Mouse (Mus musculus) kidney, postnatal 0 days (tissue): ENCODE results near the gene Dcst1. TPM values are rescaled to one million over a fixed set of nuclear protein-coding genes. Genes with fewer than 3 reads are reported as not detected.

Experiments used
- ATAC-seq: fragments of 200-750 bp; cut with Nextera tagmentation; replicated peaks from 2 replicates; pipeline ENCODE4 v1.8.0; 2017; ENCODE audit warnings: low read depth, moderate number of reproducible peaks, moderate TSS enrichment, moderate library complexity; ENCODE audit not compliant: low FRiP score
- DNase-seq: peaks from one replicate; pipeline ENCODE4 v3.0.0-alpha.2; 2016; ENCODE audit warnings: low spot score
- H3K27ac ChIP-seq: fragments of 300-500 bp; sonication (generic); 2 replicates; pipeline ENCODE4 v1.5.1; 2014; ENCODE audit warnings: mild to moderate bottlenecking
- H3K27me3 ChIP-seq: fragments of 300-500 bp; sonication (generic); 2 replicates; pipeline ENCODE4 v1.6.1; 2014; ENCODE audit warnings: low read length, mixed read lengths; ENCODE audit not compliant: insufficient read depth
- H3K36me3 ChIP-seq: fragments of 300-500 bp; sonication (generic); 2 replicates; pipeline ENCODE4 v1.6.1; 2014; ENCODE audit warnings: low read length, mixed read lengths; ENCODE audit not compliant: insufficient read depth
- H3K4me1 ChIP-seq: fragments of 300-500 bp; sonication (generic); replicated peaks from 2 replicates; pipeline ENCODE4 v1.6.1; 2014; ENCODE audit warnings: antibody characterized with exemption, low read length, mixed read lengths; ENCODE audit not compliant: insufficient read depth
- H3K4me2 ChIP-seq: fragments of 300-500 bp; sonication (generic); 2 replicates; pipeline ENCODE4 v1.6.1; 2014; ENCODE audit warnings: mild to moderate bottlenecking, low read length, moderate library complexity, mixed read lengths
- H3K4me3 ChIP-seq: fragments of 300-500 bp; sonication (generic); replicated peaks from 2 replicates; pipeline ENCODE4 v1.5.1; 2014; ENCODE audit warnings: low read depth, low read length
- H3K9ac ChIP-seq: fragments of 300-500 bp; sonication (generic); 2 replicates; pipeline ENCODE4 v1.6.1; 2014; ENCODE audit warnings: low read depth, low read length
- H3K9me3 ChIP-seq: fragments of 300-500 bp; sonication (generic); replicated peaks from 2 replicates; pipeline ENCODE4 v1.6.1; 2016; ENCODE audit warnings: low read length, inconsistent platforms, mixed read lengths
- CTCF ChIP-seq: IDR thresholded peaks from 2 replicates; pipeline ENCODE4 v1.5.1; 2016; ENCODE audit warnings: antibody characterized with exemption, low read depth, mild to moderate bottlenecking, moderate library complexity
- WGBS: fragments of 180-500 bp; shearing (Covaris S2); extraction: QIAGEN DNeasy Blood & Tissue Kit; methylation state at CpG from one replicate; pipeline ENCODE4 v1.1.7; 2014; 5-methylcytosine and 5-hydroxymethylcytosine counted together
- polyA plus RNA-seq: library from polyadenylated mRNA; unstranded; fragments of >200 nt; fragmentation: Nextera tagmentation; extraction: Ambion mirVana; gene quantifications from 2 replicates; pipeline ENCODE4 v1.2.1, GENCODE M21; 2015

Gene Dcst1
- polyA plus RNA-seq, 1 experiment from 2014 or later: 6.2 TPM

- Histone ChIP-seq H3K27ac (peak overlapping the region; percentile 77; the same call in 1 of the 2 replicates), H3K9me3 (no peaks in the 10 kb centered on the region), H3K36me3 (no peaks in the 10 kb centered on the region), H3K9ac (no peak overlapping the region), H3K4me3 (no peak overlapping the region), H3K27me3 (no peaks in the 10 kb centered on the region), H3K4me2 (no peak overlapping the region), H3K4me1 (no peaks in the 10 kb centered on the region)
- no peak for TF ChIP-seq CTCF
- no peak for DNase-seq
- no peak for ATAC-seq
- WGBS: 64% methylated on average over 9 of the region's 9 CpGs
Observed at GRCm38 (mm10) chr3:89356029-89356428, 9.0 kb downstream of the Dcst1 start.

GRCm38 (mm10) chr3:89355512-89355902 lies 9.5 kb downstream of the Dcst1 start:
- no peak overlapping the region; the same call in 1 of the 2 replicates for H3K4me2 ChIP-seq
- no peaks in the 10 kb centered on the region for H3K36me3 ChIP-seq
- ATAC-seq (peak; percentile 78), DNase-seq (no peak)
- no peaks in the 10 kb centered on the region for H3K27me3 ChIP-seq
- H3K27ac ChIP-seq: peak overlapping the region; percentile 77
- 0 out of 2 replicates have a peak, but pooled peaks cover under 1% of the 10 kb centered on the region for H3K4me1 ChIP-seq
- WGBS: 67% methylated on average over 6 of the region's 6 CpGs
- H3K9me3 ChIP-seq: no peaks in the 10 kb centered on the region
- no peak for TF ChIP-seq CTCF
- H3K4me3 ChIP-seq: no peak overlapping the region
- H3K9ac ChIP-seq: no peak overlapping the region

GRCm38 (mm10) chr3:89354816-89355511 lies 10.1 kb downstream of the Dcst1 start:
- Histone ChIP-seq H3K4me2 (no peak overlapping the region; the same call in 1 of the 2 replicates), H3K4me3 (no peak overlapping the region), H3K9ac (no peak overlapping the region), H3K4me1 (0 out of 2 replicates have a peak, but pooled peaks cover 6% of the 10 kb centered on the region), H3K36me3 (no peaks in the 10 kb centered on the region), H3K27me3 (no peaks in the 10 kb centered on the region), H3K27ac (peak overlapping the region; percentile 77), H3K9me3 (no peaks in the 10 kb centered on the region)
- peak; percentile 95 for TF ChIP-seq CTCF
- ATAC-seq (peak; percentile 70), DNase-seq (peak; percentile 92)
- WGBS: 14% methylated on average over 5 of the region's 5 CpGs

GRCm38 (mm10) chr3:89351271-89351670 lies 13.8 kb downstream of the Dcst1 start:
- Histone ChIP-seq H3K4me2 (no peak overlapping the region), H3K4me3 (no peak overlapping the region), H3K4me1 (peaks cover 6% of the 10 kb centered on the region; the same call in 1 of the 2 replicates), H3K27me3 (no peaks in the 10 kb centered on the region), H3K36me3 (no peaks in the 10 kb centered on the region), H3K9ac (no peak overlapping the region), H3K27ac (no peak overlapping the region), H3K9me3 (no peaks in the 10 kb centered on the region)
- no peak for TF ChIP-seq CTCF
- ATAC-seq (no peak), DNase-seq (no peak)
- 54% methylated on average over 5 of the region's 5 CpGs for WGBS

- peak within 1 kb of the TSS; percentile 75 for H3K4me3 ChIP-seq
- H3K9ac ChIP-seq: peak within 1 kb of the TSS; percentile 61
- H3K4me2 ChIP-seq: peak within 1 kb of the TSS; percentile 97
- peak within 1 kb of the TSS; percentile 75 for H3K27ac ChIP-seq
- peak; percentile 90 for DNase-seq
- H3K9me3 ChIP-seq: no peaks in the 10 kb centered on the region
- 1% methylated on average over 59 of the region's 59 CpGs for WGBS
- TF ChIP-seq CTCF: peak; percentile 3; the same call in 1 of the 2 replicates
- peak; percentile 88 for ATAC-seq
- H3K27me3 ChIP-seq: no peaks in the 10 kb centered on the region
- 0 out of 2 replicates have a peak, but pooled peaks cover 5% of the 10 kb centered on the region for H3K36me3 ChIP-seq
- peaks cover 6% of the 10 kb centered on the region; the same call in 1 of the 2 replicates for H3K4me1 ChIP-seq
Observed at GRCm38 (mm10) chr3:89349869-89350501, 15.1 kb downstream of the Dcst1 start, which contains the start of gene Adam15. Adam15 (minus strand) TSS chr3:89349996.
